Mouse (Mus musculus): ENCODE measurements around the gene Gpank1. TPM values are rescaled to one million over a fixed set of nuclear protein-coding genes. Genes with fewer than 3 reads are reported as not detected.

Gpank1 gene
- polyA plus RNA-seq, 1 experiment from 2014 or later: 29.8 TPM

DNA sequence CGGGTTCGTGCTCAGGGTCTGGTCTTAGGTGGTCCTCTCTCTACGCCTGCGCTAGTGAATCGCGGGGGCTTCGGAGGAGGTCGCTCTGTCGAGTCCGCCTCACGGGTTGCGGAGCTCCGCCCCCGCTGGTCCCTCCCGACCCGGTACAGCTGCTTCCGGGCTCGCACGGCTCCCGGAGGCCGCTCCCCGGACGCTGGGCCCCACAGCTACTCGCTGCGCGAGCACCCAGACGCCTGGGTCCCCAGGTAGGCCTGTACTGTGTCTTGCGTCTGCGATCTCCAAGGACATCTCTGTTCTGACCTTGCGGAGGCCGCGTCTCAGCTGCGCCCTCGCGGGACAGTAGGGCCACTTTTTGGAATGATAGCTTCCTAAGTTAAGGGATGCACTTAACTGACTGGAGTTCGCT is 5.0 kb downstream of the Gpank1 start, which contains the start of gene D17H6S53E:
Gene D17H6S53E, plus strand, starts transcription at position 168 of the 406 bp plus-strand sequence.
- peaks cover 30% of the 10 kb centered on the region for H3K4me1 ChIP-seq (replicated peaks; ENCODE audit: control insufficient read depth, insufficient read depth, low read length)
- under 1% methylated on average over 36 of the region's 36 CpGs for WGBS

DNA sequence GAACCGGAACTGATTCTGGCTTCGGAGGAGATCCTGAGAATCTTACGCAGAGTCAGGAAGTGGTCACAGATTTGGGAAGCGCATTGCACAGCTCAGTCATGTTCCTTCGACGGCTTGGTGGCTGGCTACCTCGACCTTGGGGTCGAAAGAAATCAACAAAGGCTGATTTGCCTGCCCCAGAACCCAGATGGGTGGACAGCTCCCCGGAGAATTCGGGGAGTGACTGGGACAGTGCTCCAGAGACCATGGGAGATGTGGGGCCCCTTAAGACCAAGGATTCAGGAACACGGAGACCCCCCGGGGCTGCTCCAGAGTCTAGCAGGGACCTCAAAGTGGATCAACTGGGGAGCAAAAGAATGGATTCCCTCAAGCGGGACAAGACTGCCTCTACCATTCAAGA is 5.8 kb downstream of the Gpank1 start:
- Histone ChIP-seq H3K27me3 (replicated peaks; ENCODE audit: control insufficient read depth, insufficient read depth, low read length) (no peaks in the 10 kb centered on the region), H3K9me3 (ENCODE audit: control insufficient read depth, low read length) (no peaks in the 10 kb centered on the region), H3K27ac (ENCODE audit: low read length) (no peak overlapping the region), H3K4me1 (replicated peaks; ENCODE audit: control insufficient read depth, insufficient read depth, low read length) (peaks cover 30% of the 10 kb centered on the region), H3K36me3 (ENCODE audit: control insufficient read depth, insufficient read depth) (peaks cover 5% of the 10 kb centered on the region; the same call in 1 of the 2 replicates), H3K9ac (replicated peaks; ENCODE audit: low read depth, low read length) (0 out of 2 replicates have a peak overlapping the region, but pooled peaks have one; percentile 83), H3K4me2 (ENCODE audit: low read length) (peak overlapping the region; percentile 75), H3K4me3 (replicated peaks; ENCODE audit: low read length) (peak overlapping the region; percentile 73)
- WGBS: 78% methylated on average over 13 of the region's 13 CpGs
- no peak for ATAC-seq

More for the DNA sequence above, 5.0 kb downstream of the Gpank1 start, which contains the start of gene D17H6S53E:
- H3K9me3 ChIP-seq (ENCODE audit: control insufficient read depth, low read length): no peaks in the 10 kb centered on the region
- H3K27me3 ChIP-seq (replicated peaks; ENCODE audit: control insufficient read depth, insufficient read depth, low read length): no peaks in the 10 kb centered on the region
- peak within 1 kb of the TSS; percentile 83 for H3K9ac ChIP-seq (replicated peaks; ENCODE audit: low read depth, low read length)
- peaks cover 5% of the 10 kb centered on the region; the same call in 1 of the 2 replicates for H3K36me3 ChIP-seq (ENCODE audit: control insufficient read depth, insufficient read depth)
- H3K27ac ChIP-seq (ENCODE audit: low read length): peak within 1 kb of the TSS; percentile 67
- peak within 1 kb of the TSS; percentile 73 for H3K4me3 ChIP-seq (replicated peaks; ENCODE audit: low read length)
- ATAC-seq: peak; percentile 32
- peak within 1 kb of the TSS; percentile 75 for H3K4me2 ChIP-seq (ENCODE audit: low read length)

GRCm38 (mm10) chr17:35128996-35129395 is 7.7 kb downstream of the Gpank1 start:
- no peak overlapping the region for H3K9ac ChIP-seq (replicated peaks; ENCODE audit: low read depth, low read length)
- no peaks in the 10 kb centered on the region for H3K9me3 ChIP-seq (ENCODE audit: control insufficient read depth, low read length)
- H3K4me1 ChIP-seq (replicated peaks; ENCODE audit: control insufficient read depth, insufficient read depth, low read length): peaks cover 24% of the 10 kb centered on the region
- no peak overlapping the region for H3K4me2 ChIP-seq (ENCODE audit: low read length)
- WGBS: 82% methylated on average over 11 of the region's 11 CpGs
- H3K4me3 ChIP-seq (replicated peaks; ENCODE audit: low read length): no peak overlapping the region
- no peak for ATAC-seq
- H3K27ac ChIP-seq (ENCODE audit: low read length): no peak overlapping the region
- H3K27me3 ChIP-seq (replicated peaks; ENCODE audit: control insufficient read depth, insufficient read depth, low read length): no peaks in the 10 kb centered on the region
- peaks cover under 1% of the 10 kb centered on the region; the same call in 1 of the 2 replicates for H3K36me3 ChIP-seq (ENCODE audit: control insufficient read depth, insufficient read depth)

- no peak overlapping the region for H3K9ac ChIP-seq (replicated peaks; ENCODE audit: low read depth, low read length)
- no peaks in the 10 kb centered on the region for H3K27me3 ChIP-seq (replicated peaks; ENCODE audit: control insufficient read depth, insufficient read depth, low read length)
- no peak overlapping the region for H3K27ac ChIP-seq (ENCODE audit: low read length)
- no peaks in the 10 kb centered on the region for H3K9me3 ChIP-seq (ENCODE audit: control insufficient read depth, low read length)
- no peak overlapping the region for H3K4me2 ChIP-seq (ENCODE audit: low read length)
- no peak for ATAC-seq
- 92% methylated on average over 8 of the region's 8 CpGs for WGBS
- peaks cover 16% of the 10 kb centered on the region for H3K4me1 ChIP-seq (replicated peaks; ENCODE audit: control insufficient read depth, insufficient read depth, low read length)
- H3K4me3 ChIP-seq (replicated peaks; ENCODE audit: low read length): no peak overlapping the region
- no peaks in the 10 kb centered on the region for H3K36me3 ChIP-seq (ENCODE audit: control insufficient read depth, insufficient read depth)
These were observed 9.8 kb downstream of the Gpank1 start for GRCm38 (mm10) chr17:35131038-35131437.

- H3K36me3 ChIP-seq (ENCODE audit: control insufficient read depth, insufficient read depth): no peaks in the 10 kb centered on the region
- no peak within 1 kb of the TSS for H3K27ac ChIP-seq (ENCODE audit: low read length)
- no peaks in the 10 kb centered on the region for H3K9me3 ChIP-seq (ENCODE audit: control insufficient read depth, low read length)
- 84% methylated on average over 15 of the region's 15 CpGs for WGBS
- ATAC-seq: no peak
- no peaks in the 10 kb centered on the region for H3K27me3 ChIP-seq (replicated peaks; ENCODE audit: control insufficient read depth, insufficient read depth, low read length)
- peaks cover 16% of the 10 kb centered on the region for H3K4me1 ChIP-seq (replicated peaks; ENCODE audit: control insufficient read depth, insufficient read depth, low read length)
- no peak within 1 kb of the TSS for H3K9ac ChIP-seq (replicated peaks; ENCODE audit: low read depth, low read length)
- no peak within 1 kb of the TSS for H3K4me3 ChIP-seq (replicated peaks; ENCODE audit: low read length)
- H3K4me2 ChIP-seq (ENCODE audit: low read length): no peak within 1 kb of the TSS
These were observed 10.4 kb downstream of the Gpank1 start, which contains the start of gene Apom for GRCm38 (mm10) chr17:35131500-35132173. Gene Apom, minus strand, starts transcription at chr17:35132050.

DNA sequence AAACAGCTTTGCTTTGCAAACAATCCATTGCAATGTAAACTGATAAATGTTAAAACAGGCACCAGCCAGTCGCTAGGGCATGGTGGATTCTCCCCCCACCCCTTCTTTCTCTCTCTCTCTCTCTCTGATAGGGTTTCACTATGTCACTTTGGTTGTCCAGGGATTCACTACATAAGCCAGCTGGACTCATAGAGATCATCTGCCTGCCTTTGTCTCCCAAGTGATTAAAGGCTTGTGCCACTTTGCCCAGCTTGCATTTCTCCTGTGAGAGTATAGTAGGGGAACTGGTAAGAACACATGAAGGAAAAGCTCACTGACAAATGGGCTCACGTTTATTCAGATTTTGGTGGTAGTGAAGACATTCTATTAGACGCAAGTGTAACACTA is 10.9 kb downstream of the Gpank1 start:
- Histone ChIP-seq H3K36me3 (ENCODE audit: control insufficient read depth, insufficient read depth) (no peaks in the 10 kb centered on the region), H3K9me3 (ENCODE audit: control insufficient read depth, low read length) (no peaks in the 10 kb centered on the region), H3K4me1 (replicated peaks; ENCODE audit: control insufficient read depth, insufficient read depth, low read length) (peaks cover 16% of the 10 kb centered on the region), H3K9ac (replicated peaks; ENCODE audit: low read depth, low read length) (no peak overlapping the region), H3K27me3 (replicated peaks; ENCODE audit: control insufficient read depth, insufficient read depth, low read length) (no peaks in the 10 kb centered on the region), H3K4me2 (ENCODE audit: low read length) (no peak overlapping the region), H3K27ac (ENCODE audit: low read length) (no peak overlapping the region), H3K4me3 (replicated peaks; ENCODE audit: low read length) (no peak overlapping the region)
- no peak for ATAC-seq
- WGBS: 80% methylated on average over 3 of the region's 3 CpGs

GRCm38 (mm10) chr17:35133517-35133916 is 12.3 kb downstream of the Gpank1 start:
- Histone ChIP-seq H3K9me3 (ENCODE audit: control insufficient read depth, low read length) (no peaks in the 10 kb centered on the region), H3K27ac (ENCODE audit: low read length) (no peak overlapping the region), H3K9ac (replicated peaks; ENCODE audit: low read depth, low read length) (no peak overlapping the region), H3K27me3 (replicated peaks; ENCODE audit: control insufficient read depth, insufficient read depth, low read length) (no peaks in the 10 kb centered on the region), H3K4me2 (ENCODE audit: low read length) (no peak overlapping the region), H3K4me3 (replicated peaks; ENCODE audit: low read length) (no peak overlapping the region), H3K36me3 (ENCODE audit: control insufficient read depth, insufficient read depth) (no peaks in the 10 kb centered on the region; the same call in 1 of the 2 replicates), H3K4me1 (replicated peaks; ENCODE audit: control insufficient read depth, insufficient read depth, low read length) (peaks cover 23% of the 10 kb centered on the region)
- 94% methylated on average over 7 of the region's 7 CpGs for WGBS
- ATAC-seq: no peak

GRCm38 (mm10) chr17:35134801-35135590 is 13.7 kb downstream of the Gpank1 start, which contains the start of gene Bag6:
Gene Bag6, plus strand, starts transcription at chr17:35135178.
- peak within 1 kb of the TSS; percentile 92 for H3K4me3 ChIP-seq (replicated peaks; ENCODE audit: low read length)
- WGBS: under 1% methylated on average over 66 of the region's 66 CpGs
- ATAC-seq: peak; percentile 94
- H3K9me3 ChIP-seq (ENCODE audit: control insufficient read depth, low read length): no peaks in the 10 kb centered on the region
- H3K27ac ChIP-seq (ENCODE audit: low read length): peak within 1 kb of the TSS; percentile 97
- peak within 1 kb of the TSS; percentile 82 for H3K9ac ChIP-seq (replicated peaks; ENCODE audit: low read depth, low read length)
- peaks cover 10% of the 10 kb centered on the region for H3K36me3 ChIP-seq (ENCODE audit: control insufficient read depth, insufficient read depth)
- peak within 1 kb of the TSS; percentile 82 for H3K4me2 ChIP-seq (ENCODE audit: low read length)
- H3K4me1 ChIP-seq (replicated peaks; ENCODE audit: control insufficient read depth, insufficient read depth, low read length): peaks cover 27% of the 10 kb centered on the region
- no peaks in the 10 kb centered on the region for H3K27me3 ChIP-seq (replicated peaks; ENCODE audit: control insufficient read depth, insufficient read depth, low read length)
